Mouse (Mus musculus) bone marrow, adult 2 months (tissue): ENCODE results near the gene Acap2. TPM values are rescaled to one million over a fixed set of nuclear protein-coding genes. Genes with fewer than 3 reads are reported as not detected.

Experiments used
- H3K27ac ChIP-seq: fragments of 200-500 bp; 2 replicates; pipeline ENCODE4 v1.5.1; 2012; ENCODE audit warnings: low read depth, mild to moderate bottlenecking, control low read depth, inconsistent platforms, low read length; ENCODE audit not compliant: control insufficient read depth, poor library complexity, insufficient read depth
- H3K4me1 ChIP-seq: fragments of 200-500 bp; 2 replicates; pipeline ENCODE4 v1.6.1; 2011; ENCODE audit warnings: low read length; ENCODE audit not compliant: control insufficient read depth, insufficient read depth
- H3K4me3 ChIP-seq: fragments of 200-500 bp; replicated peaks from 2 replicates; pipeline ENCODE3; 2011; ENCODE audit warnings: mild to moderate bottlenecking, low read depth, low read length, control low read depth; ENCODE audit not compliant: control insufficient read depth
- CTCF ChIP-seq: fragments of 200-500 bp; IDR thresholded peaks from 2 replicates; pipeline ENCODE4 v1.5.1; 2011; ENCODE audit warnings: low read length, control low read depth; ENCODE audit not compliant: control insufficient read depth, insufficient read depth
- POLR2A ChIP-seq: fragments of 200-500 bp; IDR thresholded peaks from 2 replicates; pipeline ENCODE4 v1.6.1; 2011; ENCODE audit warnings: low read depth, mild to moderate bottlenecking, control low read depth, low read length, borderline replicate concordance; ENCODE audit not compliant: control insufficient read depth
- WGBS: fragments of 180-500 bp; shearing (Covaris S2); methylation state at CpG from one replicate; pipeline ENCODE4 v1.1.7; 2018; 5-methylcytosine and 5-hydroxymethylcytosine counted together
- polyA plus RNA-seq: library from polyadenylated mRNA; stranded (reverse); fragments of >200 nt; gene quantifications from 2 replicates; pipeline ENCODE4 v1.2.4, GENCODE M21; 2011; ENCODE audit warnings: low replicate concordance; ENCODE audit not compliant: missing spikeins, insufficient read depth, insufficient read length

Gene Acap2
- polyA plus RNA-seq, 1 experiment, result 13.5 TPM

GRCm38 (mm10) chr16:31188270-31188669 is 12.8 kb downstream of the Acap2 start:
- no peak overlapping the region for H3K4me3 ChIP-seq
- no peak for TF ChIP-seq POLR2A
- TF ChIP-seq CTCF, result no peak
- H3K27ac ChIP-seq, result no peak overlapping the region
- H3K4me1 ChIP-seq, result peaks cover 10% of the 10 kb centered on the region
- 72% methylated on average over 6 of the region's 6 CpGs for WGBS

DNA sequence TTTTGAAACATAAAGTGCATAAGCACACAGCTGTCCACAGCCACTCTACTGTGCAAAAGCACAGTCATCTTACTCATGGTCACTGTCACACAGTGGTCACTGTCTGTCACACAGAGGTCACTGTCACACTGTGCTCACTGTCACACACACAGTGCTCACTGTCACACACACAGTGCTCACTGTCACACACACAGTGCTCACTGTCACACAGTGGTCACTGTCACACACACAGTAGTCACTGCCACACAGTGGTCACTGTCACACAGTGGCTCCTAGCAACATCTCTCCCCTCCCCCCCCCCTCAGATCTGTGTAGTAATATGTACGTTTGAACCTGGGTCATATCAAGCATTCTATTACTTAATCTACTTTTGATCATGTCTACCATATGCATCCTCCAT is 13.9 kb downstream of the Acap2 start:
- 55% methylated on average over 1 of the region's 1 CpGs for WGBS
- H3K27ac ChIP-seq, result no peak overlapping the region
- H3K4me3 ChIP-seq, result no peak overlapping the region
- TF ChIP-seq POLR2A (no peak), CTCF (no peak)
- peaks cover 4% of the 10 kb centered on the region for H3K4me1 ChIP-seq

DNA sequence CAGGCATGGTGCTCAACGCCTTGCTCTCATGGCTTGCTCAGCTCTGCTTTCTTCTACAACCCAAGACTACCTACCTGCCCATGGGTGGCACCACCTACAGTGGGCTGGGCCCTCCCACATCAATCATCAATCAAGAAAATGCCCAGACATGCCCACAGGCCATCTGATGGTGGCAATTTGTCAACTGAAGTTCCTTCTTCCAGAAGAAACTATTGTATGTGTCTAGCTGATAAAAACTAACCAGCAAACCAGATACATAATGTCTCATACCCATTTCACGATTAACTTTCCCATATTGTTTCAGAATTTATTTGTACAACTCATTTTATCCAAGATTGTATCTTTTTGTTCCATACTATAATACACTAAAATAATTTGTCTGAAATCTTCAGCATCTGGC is 15.3 kb downstream of the Acap2 start:
- Histone ChIP-seq H3K4me1 (peaks cover 2% of the 10 kb centered on the region), H3K27ac (no peak overlapping the region), H3K4me3 (no peak overlapping the region)
- WGBS, result 41% methylated on average over 2 of the region's 2 CpGs
- TF ChIP-seq CTCF, result no peak
- no peak for TF ChIP-seq POLR2A

GRCm38 (mm10) chr16:31184727-31185126 is 16.3 kb downstream of the Acap2 start:
- no peak overlapping the region for H3K4me3 ChIP-seq
- WGBS, result 75% methylated on average over 4 of the region's 4 CpGs
- H3K4me1 ChIP-seq, result peaks cover 2% of the 10 kb centered on the region
- H3K27ac ChIP-seq, result no peak overlapping the region
- TF ChIP-seq POLR2A, result no peak
- TF ChIP-seq CTCF, result no peak

DNA sequence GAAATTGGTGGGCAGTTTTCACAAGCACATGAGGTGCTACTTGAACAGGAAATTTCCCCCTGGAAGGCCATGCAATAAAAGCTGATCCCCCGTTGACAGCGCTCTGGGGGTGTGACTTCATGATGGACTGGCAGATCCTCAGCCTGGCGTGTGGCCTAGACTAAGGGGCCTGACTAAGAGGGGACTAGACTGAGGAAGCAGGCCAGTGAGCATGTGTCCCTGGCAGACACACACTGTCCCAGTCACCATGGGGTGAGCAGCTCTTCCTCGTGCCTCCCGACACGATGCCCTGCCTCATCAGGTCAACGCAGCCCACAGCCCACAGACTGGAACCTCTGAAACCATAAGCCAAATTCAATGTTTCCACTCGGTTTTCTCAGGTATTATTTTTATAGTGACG is 18.5 kb downstream of the Acap2 start:
- TF ChIP-seq POLR2A (no peak), CTCF (no peak)
- Histone ChIP-seq H3K4me3 (no peak overlapping the region), H3K27ac (no peak overlapping the region), H3K4me1 (peaks cover 2% of the 10 kb centered on the region)
- WGBS, result 69% methylated on average over 9 of the region's 9 CpGs

DNA sequence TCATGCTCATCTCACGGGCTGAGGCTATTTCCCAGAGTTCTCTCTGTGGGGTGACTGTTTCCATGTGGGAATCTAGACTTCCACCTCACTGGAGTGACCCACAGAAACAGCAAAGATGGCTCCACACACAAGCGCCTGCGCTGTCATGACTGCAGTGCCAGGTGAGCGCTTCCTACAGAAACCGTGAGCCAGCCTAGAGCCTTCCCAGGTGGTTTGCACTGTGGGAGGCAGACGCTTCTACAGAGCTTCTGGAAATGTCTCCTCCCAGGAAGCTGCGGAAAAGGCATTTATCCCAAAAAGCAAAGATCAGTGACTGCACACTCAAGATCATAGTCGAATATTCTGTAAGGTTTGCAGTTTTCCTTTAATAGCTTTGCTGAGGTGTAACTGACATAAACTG is 20.2 kb downstream of the Acap2 start:
- Histone ChIP-seq H3K4me1 (no peaks in the 10 kb centered on the region; the same call in 1 of the 2 replicates), H3K27ac (no peak overlapping the region), H3K4me3 (no peak overlapping the region)
- TF ChIP-seq CTCF (no peak), POLR2A (no peak)
- 84% methylated on average over 8 of the region's 8 CpGs for WGBS

DNA sequence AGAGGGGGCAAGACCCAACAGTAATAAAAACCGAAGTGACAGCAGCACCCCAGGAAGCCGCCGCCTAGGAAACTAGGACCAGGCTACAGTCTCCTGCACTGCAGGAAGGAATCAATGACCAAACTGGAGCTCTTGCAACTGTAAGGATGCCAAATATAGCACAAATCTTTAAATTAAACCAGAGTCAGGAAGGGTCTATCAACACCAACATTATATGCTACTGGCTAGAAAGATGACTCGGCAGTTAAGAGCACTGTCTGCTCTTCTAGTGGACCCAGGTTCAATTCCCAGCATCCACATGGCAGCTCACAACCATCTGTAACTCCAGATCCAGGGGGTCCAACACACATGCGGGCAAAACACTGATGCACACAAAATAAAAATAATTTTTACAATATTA is 21.7 kb downstream of the Acap2 start:
- no peak overlapping the region for H3K4me3 ChIP-seq
- no peaks in the 10 kb centered on the region; the same call in 1 of the 2 replicates for H3K4me1 ChIP-seq
- no peak overlapping the region for H3K27ac ChIP-seq
- TF ChIP-seq CTCF, result no peak
- no peak for TF ChIP-seq POLR2A
- 46% methylated on average over 5 of the region's 5 CpGs for WGBS

- Histone ChIP-seq H3K4me3 (no peak overlapping the region), H3K27ac (no peak overlapping the region), H3K4me1 (no peaks in the 10 kb centered on the region)
- WGBS, result 75% methylated on average over 9 of the region's 9 CpGs
- TF ChIP-seq POLR2A, result no peak
- TF ChIP-seq CTCF, result no peak
Observed at GRCm38 (mm10) chr16:31174880-31175638, 26.0 kb downstream of the Acap2 start.
